In genomic region chr4:43863298-43863697, GRCm38 (mm10) we compare ENCODE assay signal across 18 mouse cellular contexts. TPM values are rescaled to one million over a fixed set of nuclear protein-coding genes. Genes with fewer than 3 reads are reported as not detected.
"Had no signal": no experiment of that assay in that cellular context is flagged by ENCODE, and none has a peak within 500 bp of the region (broad histone marks: within the 10 kb centered on the region; RNA-seq: fewer than 3 reads in every experiment).

No protein-coding gene starts in this region.

- H3K36me3 ChIP-seq: kidney, embryonic 15.5 days; limb, embryonic 10.5 days; stomach, embryonic 15.5 days had no signal

- H3K9me3 ChIP-seq: kidney, embryonic 15.5 days; limb, embryonic 10.5 days; stomach, embryonic 15.5 days had no signal

- DNase-seq: kidney, adult 2 months; kidney, postnatal 25 days; lung, embryonic 14.5 days; lung, postnatal 14 days; right cerebral cortex, postnatal 14 days; thymus, postnatal 36 days had no signal

- H3K4me1 ChIP-seq: kidney, embryonic 15.5 days; stomach, embryonic 15.5 days had no signal

- H3K4me2 ChIP-seq: kidney, embryonic 15.5 days; lung, embryonic 14.5 days; midbrain, embryonic 11.5 days; stomach, embryonic 15.5 days had no signal

- H3K9ac ChIP-seq: kidney, embryonic 15.5 days; liver, embryonic 14.5 days; lung, embryonic 14.5 days; stomach, embryonic 15.5 days had no signal

- H3K27ac ChIP-seq: kidney, embryonic 15.5 days; limb, embryonic 10.5 days; liver, embryonic 14.5 days; macrophage; stomach, embryonic 15.5 days had no signal

- H3K27me3 ChIP-seq: kidney, embryonic 15.5 days; stomach, embryonic 15.5 days had no signal

- H3K4me3 ChIP-seq: kidney, embryonic 15.5 days; limb, embryonic 10.5 days; megakaryocyte, embryonic 14.5 days; stomach, embryonic 15.5 days had no signal

- ATAC-seq: midbrain, embryonic 16.5 days had no signal

RNA-seq across cellular contexts. Expression of gene Olfr155, which starts 11.9 kb away (rescaled TPM):
- polyA plus RNA-seq: kidney, adult 2 months; kidney, embryonic 15.5 days; limb, embryonic 10.5 days; limb, embryonic 14.5 days; liver, embryonic 14.5 days; lung, embryonic 14.5 days; macrophage; midbrain, embryonic 11.5 days; midbrain, embryonic 16.5 days; neural tube, embryonic 14.5 days; spleen, adult 2 months; stomach, embryonic 15.5 days; thymus, postnatal 0 days had no signal

RNA-seq across cellular contexts. Expression of gene Olfr157, which starts 23.3 kb away (rescaled TPM):
- polyA plus RNA-seq: kidney, adult 2 months; kidney, embryonic 15.5 days; limb, embryonic 10.5 days; liver, embryonic 14.5 days; lung, embryonic 14.5 days; macrophage; midbrain, embryonic 11.5 days; midbrain, embryonic 16.5 days; neural tube, embryonic 14.5 days; spleen, adult 2 months; stomach, embryonic 15.5 days; thymus, postnatal 0 days had no signal

RNA-seq across cellular contexts. Expression of gene Olfr156, which starts 39.6 kb away (rescaled TPM):
- polyA plus RNA-seq: kidney, adult 2 months; kidney, embryonic 15.5 days; limb, embryonic 10.5 days; liver, embryonic 14.5 days; lung, embryonic 14.5 days; macrophage; midbrain, embryonic 11.5 days; midbrain, embryonic 16.5 days; neural tube, embryonic 14.5 days; spleen, adult 2 months; stomach, embryonic 15.5 days; thymus, postnatal 0 days had no signal
